Mouse (Mus musculus) hindbrain, embryonic 15.5 days (tissue): Measurements from ENCODE around the gene Tgm4. TPM values are rescaled to one million over a fixed set of nuclear protein-coding genes. Genes with fewer than 3 reads are reported as not detected.

Experiments
- ATAC-seq: fragments of 200-750 bp; cut with Nextera tagmentation; 2 replicates; pipeline ENCODE4 v1.8.0; 2017; ENCODE audit warnings: low read depth, moderate number of reproducible peaks, moderate TSS enrichment; ENCODE audit not compliant: low FRiP score
- H3K27ac ChIP-seq: fragments of 300-500 bp; sonication (generic); replicated peaks from 2 replicates; pipeline ENCODE4 v1.5.1; 2015; ENCODE audit warnings: mild to moderate bottlenecking, inconsistent platforms
- H3K27me3 ChIP-seq: fragments of 300-500 bp; sonication (generic); 2 replicates; pipeline ENCODE4 v1.6.1; 2015; ENCODE audit warnings: control low read depth, inconsistent platforms
- H3K36me3 ChIP-seq: fragments of 300-500 bp; sonication (generic); 2 replicates; pipeline ENCODE4 v1.6.1; 2015; ENCODE audit warnings: control low read depth, inconsistent platforms
- H3K4me1 ChIP-seq: fragments of 300-500 bp; sonication (generic); replicated peaks from 2 replicates; pipeline ENCODE4 v1.6.1; 2015; ENCODE audit warnings: control low read depth, inconsistent platforms
- H3K4me2 ChIP-seq: fragments of 300-500 bp; sonication (generic); 2 replicates; pipeline ENCODE4 v1.6.1; 2015; ENCODE audit warnings: moderate library complexity, mild to moderate bottlenecking, inconsistent platforms
- H3K4me3 ChIP-seq: fragments of 300-500 bp; sonication (generic); 2 replicates; pipeline ENCODE4 v1.5.1; 2015; ENCODE audit warnings: mild to moderate bottlenecking, inconsistent platforms
- H3K9ac ChIP-seq: fragments of 300-500 bp; sonication (generic); 2 replicates; pipeline ENCODE4 v1.6.1; 2015; ENCODE audit warnings: inconsistent platforms
- H3K9me3 ChIP-seq: fragments of 300-500 bp; sonication (generic); 2 replicates; pipeline ENCODE4 v1.6.1; 2016; ENCODE audit warnings: control low read depth, inconsistent platforms
- WGBS: fragments of 180-500 bp; shearing (Covaris S2); methylation state at CpG from one replicate; pipeline ENCODE4 v1.1.7; 2015; 5-methylcytosine and 5-hydroxymethylcytosine counted together
- polyA plus RNA-seq: library from polyadenylated mRNA; unstranded; fragments of >200 nt; fragmentation: Nextera tagmentation; extraction: Ambion mirVana; gene quantifications from 2 replicates; pipeline ENCODE4 v1.2.1, GENCODE M21; 2015

The Tgm4 gene
- polyA plus RNA-seq, result 0.53 and 1.1 TPM in 2 replicates

DNA sequence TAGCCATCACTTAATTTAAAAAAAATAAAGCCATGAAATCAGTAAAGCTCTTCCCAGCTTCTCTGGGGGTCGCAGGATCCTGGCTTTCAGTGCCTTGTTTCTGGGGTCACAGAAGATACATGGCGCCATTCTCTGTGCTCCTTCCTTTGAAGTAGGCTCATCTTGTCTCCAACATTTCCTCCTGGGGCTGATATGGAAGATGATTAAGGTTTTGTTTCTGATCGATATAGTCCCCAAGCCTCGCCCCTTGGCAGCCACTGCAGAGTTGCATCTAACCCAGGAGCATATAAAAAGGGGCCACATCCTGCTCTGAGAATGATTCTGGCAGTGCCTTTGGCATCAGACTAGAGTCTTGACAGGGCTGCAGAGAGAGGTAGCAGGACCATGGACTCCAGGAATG, at the start of gene Tgm4:
TSS of gene Tgm4 (plus strand) at position 301 of the 400 bp plus-strand sequence.
- no peaks in the 10 kb centered on the region for H3K36me3 ChIP-seq
- no peak within 1 kb of the TSS for H3K4me3 ChIP-seq
- WGBS, result 88% methylated on average over 4 of the region's 4 CpGs
- no peaks in the 10 kb centered on the region for H3K9me3 ChIP-seq
- H3K9ac ChIP-seq, result no peak within 1 kb of the TSS
- H3K27ac ChIP-seq, result no peak within 1 kb of the TSS
- H3K4me2 ChIP-seq, result no peak within 1 kb of the TSS
- no peak for ATAC-seq
- no peaks in the 10 kb centered on the region for H3K27me3 ChIP-seq
- H3K4me1 ChIP-seq, result no peaks in the 10 kb centered on the region

DNA sequence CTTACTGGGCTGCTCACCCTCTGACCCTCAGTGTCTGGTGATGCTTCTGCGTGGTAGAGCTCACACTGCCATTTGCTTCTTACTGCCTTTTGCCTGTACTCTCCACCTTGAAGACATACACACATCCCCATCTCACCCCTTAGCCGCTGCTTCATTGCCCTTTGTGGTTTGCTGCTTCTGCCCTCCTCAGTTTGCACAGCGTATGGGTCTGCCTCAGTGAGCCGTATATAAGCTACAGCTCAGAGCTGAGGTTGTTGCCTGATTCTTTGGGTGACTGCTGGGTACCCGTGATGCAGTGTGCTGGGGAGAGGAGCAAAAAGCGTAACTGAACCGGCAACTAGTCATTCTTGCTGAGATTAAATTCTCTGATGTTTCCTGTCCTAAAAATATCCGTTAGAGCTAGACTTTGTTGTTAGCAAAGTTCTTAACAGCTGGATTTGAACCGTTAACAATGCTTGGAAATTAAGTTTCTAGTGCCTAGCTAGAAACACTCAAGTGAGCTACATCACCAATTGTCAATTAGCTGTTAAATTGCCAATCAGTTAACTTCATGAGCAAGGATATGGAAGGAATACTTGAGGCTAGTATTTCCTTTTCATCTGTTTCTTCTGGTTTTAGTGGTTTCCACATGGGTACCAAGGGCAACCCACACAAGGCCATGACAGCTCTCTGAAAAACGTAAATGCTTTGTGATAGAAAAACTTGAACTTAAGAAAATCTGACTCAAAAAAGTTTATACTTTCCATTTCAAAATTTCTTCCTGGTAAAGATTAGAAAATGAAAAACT, 35.9 kb upstream of the Tgm4 start:
- Histone ChIP-seq H3K4me3 (no peak overlapping the region), H3K4me1 (no peaks in the 10 kb centered on the region), H3K27me3 (no peaks in the 10 kb centered on the region), H3K9ac (no peak overlapping the region), H3K4me2 (no peak overlapping the region), H3K27ac (no peak overlapping the region), H3K9me3 (no peaks in the 10 kb centered on the region), H3K36me3 (0 out of 2 replicates have a peak, but pooled peaks cover 3% of the 10 kb centered on the region)
- 97% methylated on average over 10 of the region's 10 CpGs for WGBS
- ATAC-seq, result no peak

DNA sequence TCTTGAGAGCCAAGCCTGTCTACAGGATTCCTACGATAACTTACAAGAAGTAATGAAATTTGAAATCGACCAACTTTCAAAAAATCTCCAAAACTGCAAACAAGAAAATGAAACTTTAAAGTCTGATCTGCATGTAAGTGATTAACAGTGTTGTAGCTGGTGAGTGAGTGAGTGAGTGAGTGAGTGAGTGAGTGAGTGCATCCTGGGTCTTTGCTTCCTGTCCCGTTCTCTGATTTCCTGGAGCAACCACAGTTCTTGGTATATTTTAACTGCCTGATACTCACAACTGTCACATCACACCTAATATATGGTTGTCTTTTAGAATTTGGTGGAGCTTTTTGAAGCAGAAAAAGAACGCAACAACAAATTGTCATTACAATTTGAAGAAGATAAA, 35.3 kb upstream of the Tgm4 start:
- ATAC-seq, result no peak
- Histone ChIP-seq H3K27ac (no peak overlapping the region), H3K36me3 (0 out of 2 replicates have a peak, but pooled peaks cover 3% of the 10 kb centered on the region), H3K4me2 (no peak overlapping the region), H3K9me3 (no peaks in the 10 kb centered on the region), H3K27me3 (no peaks in the 10 kb centered on the region), H3K9ac (no peak overlapping the region), H3K4me3 (no peak overlapping the region), H3K4me1 (no peaks in the 10 kb centered on the region)
- WGBS, result 95% methylated on average over 4 of the region's 4 CpGs

DNA sequence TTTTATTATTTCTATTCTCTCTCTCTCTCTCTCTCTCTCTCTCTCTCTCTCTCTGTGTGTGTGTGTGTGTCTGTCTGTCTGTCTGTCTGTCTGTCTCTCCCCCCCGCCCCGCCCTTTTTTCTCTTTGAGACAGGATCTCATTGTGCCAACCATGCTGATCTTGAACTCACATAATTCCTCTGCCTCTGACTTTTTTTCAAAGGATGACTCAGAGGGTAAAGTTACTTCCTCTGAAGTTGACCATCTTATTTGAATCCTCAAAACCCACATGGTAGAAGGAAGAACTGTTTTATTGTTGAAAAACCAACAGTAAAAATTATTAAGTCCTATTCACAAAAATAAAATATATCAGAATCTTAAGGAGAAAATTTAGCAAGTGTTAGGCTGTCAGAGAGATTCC, 29.8 kb upstream of the Tgm4 start:
- H3K4me2 ChIP-seq, result no peak overlapping the region
- H3K4me3 ChIP-seq, result no peak overlapping the region
- H3K9me3 ChIP-seq, result no peaks in the 10 kb centered on the region
- ATAC-seq, result no peak
- no peak overlapping the region for H3K27ac ChIP-seq
- peaks cover 4% of the 10 kb centered on the region; the same call in 1 of the 2 replicates for H3K36me3 ChIP-seq
- no peaks in the 10 kb centered on the region for H3K27me3 ChIP-seq
- no peaks in the 10 kb centered on the region for H3K4me1 ChIP-seq
- 89% methylated on average over 2 of the region's 2 CpGs for WGBS
- H3K9ac ChIP-seq, result no peak overlapping the region

DNA sequence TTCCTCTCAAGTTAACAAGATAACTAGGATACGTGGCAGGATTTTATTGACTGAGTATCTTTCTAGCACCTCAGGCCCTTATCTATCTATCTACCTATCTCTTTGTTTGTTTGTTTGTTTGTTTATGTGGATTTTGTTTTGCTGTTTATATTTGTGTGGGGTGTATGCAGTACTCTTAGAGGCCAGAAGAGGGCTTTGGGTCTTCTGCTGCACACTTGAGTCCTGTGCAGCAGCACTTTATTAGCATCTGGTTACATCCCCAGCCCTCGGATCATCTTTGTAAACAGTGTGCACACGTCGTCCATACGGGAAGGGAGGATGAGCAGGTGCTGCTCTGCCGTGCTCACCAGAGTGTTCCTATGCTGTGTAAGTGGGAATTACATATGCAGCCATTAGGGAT, 28.5 kb upstream of the Tgm4 start:
- Histone ChIP-seq H3K4me2 (no peak overlapping the region), H3K36me3 (peaks cover 13% of the 10 kb centered on the region; the same call in 1 of the 2 replicates), H3K4me3 (no peak overlapping the region), H3K27me3 (no peaks in the 10 kb centered on the region), H3K9me3 (no peaks in the 10 kb centered on the region), H3K9ac (no peak overlapping the region), H3K27ac (no peak overlapping the region), H3K4me1 (no peaks in the 10 kb centered on the region)
- WGBS, result 74% methylated on average over 6 of the region's 6 CpGs
- ATAC-seq, result no peak

DNA sequence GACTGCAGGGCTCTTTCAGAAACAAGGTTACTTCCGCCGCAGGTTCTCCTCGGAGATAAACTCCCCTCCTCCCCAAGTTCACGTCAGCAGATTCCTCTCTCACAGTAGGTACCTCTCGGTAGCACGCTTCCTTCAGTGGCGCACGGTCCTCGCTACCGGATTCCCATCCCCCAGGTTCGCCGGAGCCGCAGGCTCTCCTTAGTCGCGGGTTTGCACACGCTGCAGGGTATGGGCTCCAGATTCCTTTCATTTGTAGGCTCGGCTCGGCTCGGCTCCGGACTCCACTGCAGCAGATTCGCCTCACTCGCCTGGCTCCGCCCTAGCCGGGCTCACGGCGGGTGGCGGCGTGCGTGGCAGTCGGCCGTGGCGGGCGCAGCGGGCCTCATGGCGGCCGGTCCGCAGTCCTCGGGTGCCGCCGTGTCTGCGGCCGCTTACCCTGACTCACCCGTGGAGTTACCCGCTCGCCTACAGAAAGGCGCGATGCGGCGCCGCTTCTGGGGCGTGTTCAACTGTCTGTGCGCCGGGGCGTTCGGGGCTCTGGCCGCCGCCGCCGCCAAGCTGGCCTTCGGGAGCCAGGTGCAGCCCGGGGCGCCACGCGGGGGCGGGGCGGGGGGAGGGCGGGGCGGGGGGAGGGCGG, 13.4 kb upstream of the Tgm4 start, which contains the start of gene Tmem42:
TSS of gene Tmem42 (plus strand) at position 332 of the 637 bp plus-strand sequence.
- H3K4me1 ChIP-seq, result peaks cover 22% of the 10 kb centered on the region
- H3K4me2 ChIP-seq, result peak within 1 kb of the TSS; percentile 78
- no peaks in the 10 kb centered on the region for H3K9me3 ChIP-seq
- H3K27me3 ChIP-seq, result no peaks in the 10 kb centered on the region
- peak within 1 kb of the TSS; percentile 59 for H3K9ac ChIP-seq
- under 1% methylated on average over 43 of the region's 69 CpGs for WGBS
- H3K27ac ChIP-seq, result peak within 1 kb of the TSS; percentile 92
- peak; percentile 96 for ATAC-seq
- peak within 1 kb of the TSS; percentile 54 for H3K4me3 ChIP-seq
- no peaks in the 10 kb centered on the region for H3K36me3 ChIP-seq

DNA sequence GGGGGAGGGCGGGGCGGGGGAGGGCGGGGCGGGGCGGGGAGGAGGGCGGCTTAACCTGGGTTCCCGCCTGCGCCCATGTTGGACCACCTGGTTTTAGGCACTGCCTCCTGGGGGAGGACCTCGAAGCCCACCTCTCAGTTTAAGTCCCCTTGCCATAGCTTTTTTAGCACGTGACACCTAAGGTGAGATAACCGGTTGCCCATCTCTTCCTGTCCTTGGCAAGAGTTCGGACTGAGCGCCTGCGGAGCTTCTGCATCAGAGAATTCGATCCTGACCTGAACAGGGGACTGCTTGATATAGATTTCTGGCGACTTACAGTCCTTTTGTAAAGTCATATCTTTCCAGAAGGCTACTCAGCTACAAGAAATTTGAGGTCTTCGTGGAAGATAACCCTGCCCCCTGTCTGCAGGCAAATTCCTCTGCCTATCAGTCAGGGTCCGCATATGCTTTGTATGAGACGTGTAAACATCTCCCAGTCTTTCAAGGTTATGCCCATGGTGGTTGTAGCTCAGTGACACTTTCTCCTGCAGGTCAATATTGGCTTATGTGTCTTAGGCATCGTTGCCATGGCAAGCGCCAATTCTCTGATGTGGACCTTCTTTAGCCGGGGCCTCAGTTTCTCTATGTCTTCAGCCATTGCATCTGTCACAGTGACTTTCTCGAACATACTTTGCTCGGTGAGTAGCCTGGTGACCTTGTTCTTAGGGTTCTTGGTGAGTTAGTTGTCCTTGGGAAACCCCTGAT, 12.7 kb upstream of the Tgm4 start:
- Histone ChIP-seq H3K27ac (peak overlapping the region; percentile 92), H3K27me3 (no peaks in the 10 kb centered on the region), H3K4me2 (peak overlapping the region; percentile 78), H3K4me3 (peak overlapping the region; percentile 54), H3K9me3 (no peaks in the 10 kb centered on the region), H3K9ac (no peak overlapping the region), H3K36me3 (no peaks in the 10 kb centered on the region), H3K4me1 (peaks cover 22% of the 10 kb centered on the region)
- 41% methylated on average over 16 of the region's 24 CpGs for WGBS
- ATAC-seq, result no peak; the same call in 1 of the 2 replicates

DNA sequence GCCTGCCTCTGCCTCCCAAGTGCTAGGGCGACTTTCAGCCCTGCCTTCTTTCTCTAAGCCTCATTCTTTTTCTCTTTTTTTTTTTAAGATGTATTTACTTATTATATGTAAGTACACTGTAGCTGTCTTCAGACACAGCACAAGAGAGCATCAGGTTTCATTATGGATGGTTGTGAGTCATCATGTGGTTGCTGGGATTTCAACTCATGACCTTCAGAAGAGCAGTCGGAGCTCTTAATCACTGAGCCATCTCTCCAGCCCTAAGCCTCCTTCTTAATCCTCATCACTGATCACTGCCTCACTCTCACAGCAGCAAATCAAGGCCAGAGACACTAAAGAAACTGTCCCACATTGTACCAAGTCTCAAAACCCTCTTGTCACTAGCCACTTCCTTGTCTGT, 10.3 kb upstream of the Tgm4 start:
- no peaks in the 10 kb centered on the region for H3K9me3 ChIP-seq
- peaks cover 17% of the 10 kb centered on the region for H3K4me1 ChIP-seq
- no peaks in the 10 kb centered on the region for H3K36me3 ChIP-seq
- no peak for ATAC-seq
- no peaks in the 10 kb centered on the region for H3K27me3 ChIP-seq
- WGBS, result 91% methylated on average over 2 of the region's 2 CpGs
- H3K9ac ChIP-seq, result no peak overlapping the region
- H3K4me3 ChIP-seq, result no peak overlapping the region
- H3K27ac ChIP-seq, result no peak overlapping the region
- H3K4me2 ChIP-seq, result no peak overlapping the region

DNA sequence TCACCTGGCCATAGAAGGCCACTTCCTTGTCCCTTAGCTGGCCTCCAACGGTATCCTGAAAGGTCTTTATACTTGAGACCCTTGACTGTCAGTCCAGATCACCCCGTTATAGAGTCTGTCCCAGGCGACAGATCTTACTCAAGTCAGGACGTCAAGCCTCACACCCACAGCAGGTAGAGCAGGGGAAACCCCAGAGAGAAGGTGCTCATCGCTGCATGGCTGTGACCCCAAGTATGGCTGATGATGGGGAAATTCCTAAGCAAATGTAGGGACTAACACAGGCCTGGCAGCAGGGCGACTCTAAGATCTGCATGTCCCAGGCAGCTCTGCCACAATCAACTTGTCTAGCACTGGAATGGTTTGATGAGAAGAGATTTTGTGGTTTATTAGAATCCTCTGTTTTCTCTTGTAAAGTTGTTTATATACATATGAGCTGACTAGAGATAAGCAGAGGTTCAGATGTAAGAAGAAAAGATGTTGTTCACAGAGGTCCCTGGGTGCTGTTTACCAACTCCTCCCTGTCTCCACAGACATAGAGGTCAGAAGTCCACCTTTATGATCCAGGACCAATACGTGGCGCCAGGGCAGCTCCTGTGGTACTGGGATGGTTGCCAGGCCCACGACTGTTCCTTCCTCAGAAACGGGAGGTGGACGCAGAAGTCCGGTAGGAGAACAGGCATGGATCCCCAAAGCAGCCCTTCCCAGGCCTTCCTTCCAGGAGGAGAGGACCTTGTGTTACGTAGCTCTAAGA, 2.9 kb upstream of the Tgm4 start:
- no peaks in the 10 kb centered on the region for H3K36me3 ChIP-seq
- no peak overlapping the region for H3K4me3 ChIP-seq
- H3K4me1 ChIP-seq, result no peaks in the 10 kb centered on the region
- H3K27ac ChIP-seq, result no peak overlapping the region
- H3K9ac ChIP-seq, result no peak overlapping the region
- H3K4me2 ChIP-seq, result no peak overlapping the region
- 86% methylated on average over 13 of the region's 13 CpGs for WGBS
- H3K9me3 ChIP-seq, result no peaks in the 10 kb centered on the region
- no peaks in the 10 kb centered on the region for H3K27me3 ChIP-seq
- no peak for ATAC-seq

DNA sequence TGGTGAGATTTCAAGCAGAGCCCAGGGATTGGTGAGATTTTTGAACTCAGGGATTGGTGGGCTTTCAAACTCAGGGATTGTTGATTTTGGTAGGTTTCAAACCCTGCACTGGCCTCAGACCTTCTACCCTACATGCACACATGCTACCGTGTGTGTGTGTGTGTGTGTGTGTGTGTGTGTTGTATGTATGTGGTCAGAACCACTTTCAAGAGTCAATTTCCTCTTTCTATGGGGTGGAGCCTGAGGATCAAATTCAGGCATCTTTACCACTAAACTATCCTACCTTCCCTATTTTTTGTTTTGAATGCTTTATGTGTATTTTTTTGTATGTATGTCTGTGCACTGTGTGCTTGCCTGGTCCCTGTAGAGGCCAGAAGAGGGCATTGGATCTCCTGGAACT, 13.1 kb downstream of the Tgm4 start:
- Histone ChIP-seq H3K4me1 (no peaks in the 10 kb centered on the region), H3K27ac (no peak overlapping the region), H3K9me3 (no peaks in the 10 kb centered on the region), H3K9ac (no peak overlapping the region), H3K36me3 (no peaks in the 10 kb centered on the region), H3K4me3 (no peak overlapping the region), H3K27me3 (no peaks in the 10 kb centered on the region), H3K4me2 (no peak overlapping the region)
- WGBS, result 96% methylated on average over 1 of the region's 1 CpGs
- ATAC-seq, result no peak

DNA sequence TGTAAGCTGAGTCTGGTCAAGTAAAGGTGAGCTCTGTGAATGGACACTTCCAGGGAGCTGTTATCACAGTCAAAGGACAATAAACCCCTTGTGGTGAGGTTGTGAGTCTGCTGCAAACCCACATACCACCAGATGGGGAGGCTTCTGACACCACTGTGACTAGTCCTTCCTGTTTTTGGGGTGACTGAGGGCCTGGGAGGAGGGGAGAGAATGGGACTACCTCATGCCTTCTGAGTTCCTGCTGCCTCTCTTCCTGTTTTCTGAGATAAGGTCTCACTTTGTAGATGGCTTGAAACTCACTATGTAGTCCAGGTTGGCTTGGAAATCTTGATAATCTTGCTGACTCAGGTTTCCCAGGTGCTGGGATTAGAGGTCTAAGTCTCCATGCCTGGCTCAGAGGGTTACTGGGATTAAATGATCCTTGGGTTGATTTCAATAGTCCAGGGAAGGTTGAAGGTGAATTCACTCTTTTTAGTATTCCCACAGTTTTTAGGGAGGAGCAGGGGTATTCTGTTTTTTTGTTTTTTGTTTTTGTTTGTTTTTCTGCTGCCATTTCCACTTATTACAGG, 24.3 kb downstream of the Tgm4 start:
- H3K27ac ChIP-seq, result no peak overlapping the region
- no peak overlapping the region for H3K9ac ChIP-seq
- H3K4me2 ChIP-seq, result no peak overlapping the region
- H3K4me3 ChIP-seq, result no peak overlapping the region
- H3K36me3 ChIP-seq, result no peaks in the 10 kb centered on the region
- H3K27me3 ChIP-seq, result no peaks in the 10 kb centered on the region
- H3K9me3 ChIP-seq, result no peaks in the 10 kb centered on the region
- H3K4me1 ChIP-seq, result no peaks in the 10 kb centered on the region
- ATAC-seq, result no peak
